Mouse (Mus musculus) neutrophil, adult 5-6 weeks (primary cell): ENCODE results near the gene Crygd. TPM values are rescaled to one million over a fixed set of nuclear protein-coding genes. Genes with fewer than 3 reads are reported as not detected.

ENCODE experiments used
- ATAC-seq: fragments of 151-379, 151-347 bp; 2 replicates; pipeline ENCODE4 v1.8.0; 2017; ENCODE audit warnings: mild to moderate bottlenecking, moderate TSS enrichment; ENCODE audit not compliant: insufficient number of reproducible peaks, poor library complexity, low FRiP score, severe bottlenecking; ENCODE audit errors: extremely low read depth
- total RNA-seq: library from RNA; stranded (forward); fragments of 200-1000 nt; gene quantifications from 2 replicates; pipeline ENCODE4 v1.2.3, GENCODE M21; 2017

Gene Crygd
- total RNA-seq, 1 experiment from 2014 or later = not detected

DNA sequence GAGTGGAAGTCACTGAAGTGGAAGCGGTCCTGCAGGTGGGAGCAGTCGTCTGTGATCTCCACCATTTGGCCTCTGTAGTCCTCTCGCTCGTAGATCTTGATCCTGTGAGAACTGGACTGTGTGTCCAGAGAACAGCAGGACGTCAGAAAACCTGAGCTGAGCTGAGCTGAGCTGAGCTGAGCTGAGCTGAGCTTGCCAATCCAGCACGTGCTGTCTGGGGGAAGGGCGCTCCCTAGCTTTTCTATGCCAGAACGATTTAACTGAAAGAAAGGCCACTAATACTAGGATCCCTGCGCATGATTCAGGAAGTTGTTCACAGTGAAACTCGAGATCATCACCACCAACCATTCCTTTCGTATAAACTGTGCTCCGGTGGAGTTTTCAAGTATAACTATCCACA is 14.5 kb downstream of the Crygd start:
- ATAC-seq = no peak

DNA sequence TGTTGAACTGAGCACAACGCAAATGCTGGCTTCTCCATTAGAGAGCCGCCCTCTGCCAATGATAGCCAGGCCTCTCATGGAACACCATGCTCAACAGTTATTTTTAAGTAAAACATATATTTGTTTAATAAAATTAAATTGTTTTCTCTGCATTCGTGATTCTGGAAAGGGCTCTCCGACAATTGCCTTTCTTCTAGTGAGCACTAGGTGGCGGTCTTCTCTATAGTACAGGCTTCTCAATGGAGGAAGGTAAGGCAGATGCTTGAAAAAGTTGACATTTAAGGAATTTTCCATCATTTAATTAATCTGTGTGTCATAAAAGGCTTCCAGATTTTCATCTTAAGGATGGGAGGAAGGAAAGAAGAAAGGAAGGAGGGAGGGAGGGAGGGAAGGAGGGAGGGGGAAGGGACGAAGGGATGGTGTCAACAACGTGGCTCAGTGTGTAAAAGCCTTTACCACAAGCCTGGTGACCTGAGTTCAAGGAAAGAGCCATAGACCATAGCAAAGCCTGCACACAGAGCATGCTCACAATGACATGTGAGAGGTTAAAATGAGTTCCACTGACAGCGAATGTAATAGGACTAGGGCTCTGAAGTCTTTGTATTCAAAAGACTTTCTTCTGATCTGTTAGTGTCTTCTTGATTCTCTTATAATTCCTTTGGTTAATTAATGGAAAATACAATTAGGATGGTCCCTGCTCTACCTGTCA is 16.7 kb downstream of the Crygd start:
- ATAC-seq = peak; percentile 60; the same call in 1 of the 2 replicates

GRCm38 (mm10) chr1:65043433-65043832 is 19.8 kb downstream of the Crygd start:
- ATAC-seq = no peak

DNA sequence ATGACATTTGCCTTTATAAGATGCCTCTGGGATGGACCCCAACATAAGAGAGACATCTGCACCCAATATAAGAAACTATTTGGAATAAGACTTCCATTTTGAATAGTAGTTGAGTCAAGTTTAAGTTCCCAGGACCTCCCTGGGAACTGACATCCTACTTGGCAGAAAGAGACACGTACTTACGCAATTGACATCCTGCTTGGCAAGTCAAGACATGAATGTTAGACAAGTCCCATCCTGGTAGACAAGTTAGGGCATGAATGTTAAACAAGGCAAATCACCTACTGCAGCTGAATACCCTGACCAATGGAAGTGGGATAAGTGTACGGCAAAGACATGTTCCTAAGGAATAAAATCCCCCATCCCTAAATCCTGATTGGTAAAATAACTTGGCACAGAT is 21.4 kb downstream of the Crygd start:
- no peak for ATAC-seq

DNA sequence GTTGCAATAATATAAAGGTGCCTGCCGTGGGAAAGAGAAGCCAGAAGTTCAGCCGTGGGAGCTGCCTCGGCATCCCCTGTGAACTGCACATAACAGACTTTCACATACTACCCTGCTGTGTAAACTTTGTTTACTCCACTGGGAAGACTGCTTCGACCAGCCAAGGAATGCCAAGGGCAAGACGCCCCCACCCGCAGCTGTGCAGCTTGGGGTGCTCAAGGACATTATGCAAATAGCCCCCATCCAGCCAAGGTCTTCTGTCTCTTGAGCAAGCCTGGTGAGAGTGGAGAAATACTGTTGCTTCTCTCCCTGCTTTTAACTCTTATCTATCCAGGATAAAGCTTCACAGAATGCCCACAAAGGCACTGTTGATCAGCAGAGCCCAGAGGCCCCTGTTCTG is 22.4 kb downstream of the Crygd start:
- ATAC-seq = no peak

- no peak for ATAC-seq
Measured at GRCm38 (mm10) chr1:65039679-65040078, 23.6 kb downstream of the Crygd start.

DNA sequence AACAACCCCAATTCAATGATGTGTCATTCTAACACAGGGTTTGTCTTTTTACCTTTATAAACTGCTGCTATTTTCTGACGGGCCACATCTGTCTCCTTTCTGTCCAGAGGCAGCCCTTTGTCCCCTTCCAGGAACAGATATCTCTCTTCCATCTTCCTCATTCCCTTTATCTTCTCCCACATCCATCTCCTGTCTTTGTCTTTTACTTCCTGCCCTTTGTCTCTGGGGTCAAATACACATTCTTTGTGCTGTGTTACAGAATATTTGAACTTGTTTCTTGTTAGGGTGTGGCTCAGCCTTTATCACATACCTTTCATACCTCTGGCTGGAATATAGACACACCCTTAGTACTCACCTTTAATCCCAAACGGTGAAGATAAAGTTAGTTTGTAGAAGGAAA is 25.7 kb downstream of the Crygd start:
- no peak for ATAC-seq

GRCm38 (mm10) chr1:65035513-65035912 is 27.7 kb downstream of the Crygd start:
- no peak for ATAC-seq

DNA sequence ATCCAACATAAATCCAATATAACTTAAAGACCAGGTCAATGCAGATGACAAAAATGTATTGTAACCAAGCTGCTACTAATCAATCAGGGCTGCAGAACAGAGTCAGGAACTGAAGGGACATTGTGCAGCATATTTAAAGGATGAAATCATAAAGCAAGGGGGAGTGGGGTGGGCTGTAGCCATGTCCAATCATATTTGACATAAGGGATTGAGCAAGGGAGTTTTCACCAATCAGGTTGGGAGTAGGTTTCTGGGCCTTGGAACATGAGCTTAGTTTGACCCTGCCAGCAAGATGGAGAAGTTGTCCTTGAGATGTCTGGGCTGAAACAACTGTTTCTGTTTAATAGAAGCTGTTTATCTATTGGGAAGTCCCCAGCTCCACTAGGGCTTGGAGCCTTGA is 30.6 kb downstream of the Crygd start, which contains the start of gene Akr1cl:
Gene Akr1cl (minus strand): TSS at position 119 of the 400 bp plus-strand sequence.
- ATAC-seq = no peak

DNA sequence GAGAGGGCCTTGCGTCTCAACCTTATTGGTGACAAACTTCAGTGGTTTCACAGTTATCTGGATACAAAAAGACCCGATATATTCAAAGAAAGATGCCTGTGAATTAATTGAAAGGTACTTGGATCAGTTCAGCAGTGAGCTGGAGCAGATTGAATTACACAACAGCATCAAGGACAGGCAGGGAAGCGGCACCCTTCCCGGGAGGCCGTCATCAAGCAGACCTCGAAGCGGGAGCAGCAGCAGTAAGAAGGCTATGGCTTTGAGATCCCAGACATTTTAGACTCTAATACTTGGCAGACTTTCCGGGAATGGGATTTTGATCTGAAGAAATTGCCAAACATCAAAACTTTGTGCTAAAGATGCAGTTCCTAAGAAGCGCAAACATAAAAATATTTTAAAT is 35.0 kb downstream of the Crygd start:
- no peak for ATAC-seq

DNA sequence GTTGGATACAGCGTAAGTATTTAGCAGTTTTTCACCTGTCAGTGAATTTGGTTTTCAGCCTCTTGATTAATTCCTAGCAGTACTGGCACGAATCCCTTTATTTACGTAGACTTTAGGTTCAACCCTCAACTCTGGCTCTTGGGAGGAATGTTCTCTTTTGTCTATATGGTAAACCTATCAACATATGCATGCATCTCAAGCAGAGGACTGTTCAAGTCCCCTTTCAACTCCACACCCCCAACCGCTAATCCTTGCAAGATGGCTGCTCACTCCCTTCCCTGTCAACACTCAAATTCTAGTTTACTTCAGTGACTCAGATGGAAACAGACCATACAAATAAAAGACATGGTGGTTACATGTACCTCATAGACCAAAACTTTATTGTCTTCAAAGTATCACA is 50.5 kb downstream of the Crygd start:
- no peak for ATAC-seq

Other genes starting within 250 kb of the Crygd start
- 60.1 and 63.2 TPM in 2 replicates for gene Plekhm3, start 106.6 kb downstream of the Crygd start, total RNA-seq
- gene Akr1cl, start 30.7 kb downstream of the Crygd start, total RNA-seq = not detected in 2 replicates
- not detected in 2 replicates for gene Cryge, start 12.3 kb downstream of the Crygd start, total RNA-seq
- not detected in 2 replicates for gene Crygc, start 10.2 kb upstream of the Crygd start, total RNA-seq
- gene Crygb, start 18.8 kb upstream of the Crygd start, total RNA-seq = not detected in 2 replicates
- gene Cryga, start 39.9 kb upstream of the Crygd start, total RNA-seq = not detected in 2 replicates
- gene Gm28845, start 56.1 kb upstream of the Crygd start, total RNA-seq = not detected in 2 replicates
- gene D630023F18Rik, start 59.8 kb upstream of the Crygd start, total RNA-seq = not detected in 2 replicates
- 40.1 and 48.5 TPM in 2 replicates for gene Idh1, start 123.0 kb upstream of the Crygd start, total RNA-seq
- 64.1 and 69.4 TPM in 2 replicates for gene Pikfyve, start 123.2 kb upstream of the Crygd start, total RNA-seq
- gene Pth2r, start 218.6 kb upstream of the Crygd start, total RNA-seq = 0.12 TPM in 1 of 2 replicates, not detected in the other